Mouse (Mus musculus): ENCODE measurements around the gene Spata17.

The Spata17 gene

GRCm38 (mm10) chr1:187235161-187235560 lies 19.9 kb upstream of the Spata17 start:
- peaks cover 35% of the 10 kb centered on the region for H3K36me3 ChIP-seq (ENCODE audit: insufficient read depth, low read length)
- H3K9me3 ChIP-seq (ENCODE audit: low read length): no peaks in the 10 kb centered on the region
- H3K27me3 ChIP-seq (ENCODE audit: insufficient read depth, low read length): no peaks in the 10 kb centered on the region
- TF ChIP-seq POU5F1 (IDR thresholded peaks at IDR 0.05; ENCODE audit: borderline replicate concordance, low read length): no peak
- no peak for TF ChIP-seq CTCF (conservative IDR thresholded peaks at IDR 0.05; ENCODE audit: low read length)
- no peak for TF ChIP-seq NANOG (IDR thresholded peaks at IDR 0.05; ENCODE audit: borderline replicate concordance, low read length)
- peaks cover 13% of the 10 kb centered on the region for H3K4me1 ChIP-seq (replicated peaks; ENCODE audit: low read depth, low read length)
- no peak overlapping the region for H3K4me3 ChIP-seq (replicated peaks; ENCODE audit: low read length)

DNA sequence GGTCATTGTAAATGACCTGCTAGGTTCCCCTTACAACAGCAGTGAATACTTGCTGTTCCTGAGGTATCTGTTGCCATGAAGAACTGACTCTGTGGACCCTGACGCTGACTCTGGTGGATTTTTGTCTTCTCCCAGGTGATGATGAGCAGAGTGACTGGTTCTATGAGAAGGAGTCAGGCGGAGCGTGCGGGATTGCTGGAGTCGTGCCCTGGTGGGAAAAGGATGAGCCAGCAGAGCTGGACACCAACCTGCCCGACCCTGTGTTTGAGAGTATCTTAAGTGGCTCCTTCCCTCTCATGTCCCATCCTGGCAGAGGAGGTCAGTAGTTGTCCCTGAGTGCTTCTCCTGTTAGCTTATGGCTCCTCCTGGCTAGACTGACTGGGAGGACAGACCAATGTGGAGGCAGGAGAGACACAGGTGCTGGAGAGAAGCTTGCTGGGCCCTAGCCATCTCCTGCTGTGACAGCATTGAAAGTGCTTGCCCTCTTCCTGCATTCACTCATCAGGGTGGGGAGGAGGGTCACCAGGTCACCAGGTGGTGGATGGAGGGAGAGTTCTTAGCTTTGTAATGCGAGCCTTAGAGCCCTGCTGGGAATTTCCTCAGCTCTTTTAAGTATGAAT lies 17.8 kb upstream of the Spata17 start:
- no peak overlapping the region for H3K4me3 ChIP-seq (replicated peaks; ENCODE audit: low read length)
- no peaks in the 10 kb centered on the region for H3K27me3 ChIP-seq (ENCODE audit: insufficient read depth, low read length)
- H3K36me3 ChIP-seq (ENCODE audit: insufficient read depth, low read length): peaks cover 45% of the 10 kb centered on the region
- no peaks in the 10 kb centered on the region for H3K9me3 ChIP-seq (ENCODE audit: low read length)
- no peak for TF ChIP-seq CTCF (conservative IDR thresholded peaks at IDR 0.05; ENCODE audit: low read length)
- TF ChIP-seq NANOG (IDR thresholded peaks at IDR 0.05; ENCODE audit: borderline replicate concordance, low read length): no peak
- no peak for TF ChIP-seq POU5F1 (IDR thresholded peaks at IDR 0.05; ENCODE audit: borderline replicate concordance, low read length)
- peaks cover 13% of the 10 kb centered on the region for H3K4me1 ChIP-seq (replicated peaks; ENCODE audit: low read depth, low read length)

DNA sequence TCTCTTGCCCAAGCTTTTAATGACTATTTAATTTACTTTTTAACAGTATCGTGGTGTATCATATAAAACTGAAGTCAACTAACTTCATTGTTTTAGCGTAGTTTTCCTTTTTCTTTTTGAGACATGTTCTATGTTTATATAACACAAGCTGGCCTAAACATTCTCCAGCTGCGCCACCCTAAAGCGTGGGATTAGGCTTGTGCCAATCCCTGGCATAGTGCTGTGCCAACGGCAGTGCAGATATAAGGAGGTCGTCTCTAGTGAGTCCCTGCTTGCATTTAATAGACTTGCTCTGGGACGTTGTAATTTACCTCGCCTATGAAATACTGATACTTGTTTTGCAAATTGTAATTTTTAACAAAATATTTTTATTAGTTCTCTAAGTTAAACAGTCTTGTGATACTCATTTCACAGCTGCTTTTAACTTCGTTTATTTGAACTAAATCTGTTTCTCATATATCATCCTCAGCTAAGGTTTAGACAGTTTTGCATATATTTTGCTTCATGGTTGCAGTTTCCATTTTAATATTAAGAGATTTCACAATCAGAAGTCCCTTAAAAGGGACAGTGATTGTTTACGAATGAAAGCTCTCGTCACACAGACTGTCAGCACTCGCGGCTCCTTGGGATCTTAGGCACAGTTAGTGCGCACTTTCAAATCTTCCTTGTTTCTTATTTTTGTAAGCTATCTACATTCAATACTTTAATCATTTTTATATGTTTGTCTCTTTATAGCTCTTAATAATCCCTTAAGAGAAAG lies 17.1 kb upstream of the Spata17 start:
- no peaks in the 10 kb centered on the region for H3K9me3 ChIP-seq (ENCODE audit: low read length)
- no peak for TF ChIP-seq POU5F1 (IDR thresholded peaks at IDR 0.05; ENCODE audit: borderline replicate concordance, low read length)
- H3K27me3 ChIP-seq (ENCODE audit: insufficient read depth, low read length): no peaks in the 10 kb centered on the region
- H3K4me3 ChIP-seq (replicated peaks; ENCODE audit: low read length): no peak overlapping the region
- peaks cover 52% of the 10 kb centered on the region for H3K36me3 ChIP-seq (ENCODE audit: insufficient read depth, low read length)
- H3K4me1 ChIP-seq (replicated peaks; ENCODE audit: low read depth, low read length): peaks cover 18% of the 10 kb centered on the region

DNA sequence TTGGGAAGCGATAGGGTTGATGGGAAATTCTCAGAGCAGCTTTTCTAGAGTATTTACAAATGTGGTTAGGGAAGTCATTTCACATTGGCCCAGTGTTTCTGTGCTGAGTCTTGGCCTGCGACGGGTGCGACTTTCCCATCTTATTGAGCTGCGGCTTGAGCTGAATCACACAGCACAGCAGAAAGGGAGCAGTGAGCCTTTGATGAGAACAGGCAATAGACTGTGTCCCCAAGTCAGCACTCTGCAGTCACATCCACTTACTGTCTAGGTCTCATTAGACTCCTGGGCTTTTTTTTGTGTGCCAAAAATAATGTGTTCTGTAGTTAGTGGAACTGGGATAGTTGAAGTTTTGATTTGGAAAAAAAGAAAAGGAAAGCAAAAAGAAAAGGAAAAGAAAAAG lies 15.0 kb upstream of the Spata17 start:
- no peaks in the 10 kb centered on the region for H3K27me3 ChIP-seq (ENCODE audit: insufficient read depth, low read length)

GRCm38 (mm10) chr1:187228414-187229146 lies 13.3 kb upstream of the Spata17 start:
- Histone ChIP-seq H3K9me3 (ENCODE audit: low read length) (no peaks in the 10 kb centered on the region), H3K4me3 (replicated peaks; ENCODE audit: low read length) (no peak overlapping the region), H3K27me3 (ENCODE audit: insufficient read depth, low read length) (no peaks in the 10 kb centered on the region), H3K36me3 (ENCODE audit: insufficient read depth, low read length) (peaks cover 62% of the 10 kb centered on the region), H3K4me1 (replicated peaks; ENCODE audit: low read depth, low read length) (peaks cover 30% of the 10 kb centered on the region)
- no peak for TF ChIP-seq NANOG (IDR thresholded peaks at IDR 0.05; ENCODE audit: borderline replicate concordance, low read length)
- no peak for TF ChIP-seq CTCF (conservative IDR thresholded peaks at IDR 0.05; ENCODE audit: low read length)
- TF ChIP-seq POU5F1 (IDR thresholded peaks at IDR 0.05; ENCODE audit: borderline replicate concordance, low read length): no peak

More for the DNA sequence above, 15.0 kb upstream of the Spata17 start:
- Histone ChIP-seq H3K9me3 (ENCODE audit: low read length) (no peaks in the 10 kb centered on the region), H3K4me3 (replicated peaks; ENCODE audit: low read length) (no peak overlapping the region), H3K36me3 (ENCODE audit: insufficient read depth, low read length) (peaks cover 65% of the 10 kb centered on the region), H3K4me1 (replicated peaks; ENCODE audit: low read depth, low read length) (peaks cover 35% of the 10 kb centered on the region)
- no peak for TF ChIP-seq CTCF (conservative IDR thresholded peaks at IDR 0.05; ENCODE audit: low read length)
- no peak for TF ChIP-seq NANOG (IDR thresholded peaks at IDR 0.05; ENCODE audit: borderline replicate concordance, low read length)
- no peak for TF ChIP-seq POU5F1 (IDR thresholded peaks at IDR 0.05; ENCODE audit: borderline replicate concordance, low read length)

- Histone ChIP-seq H3K4me1 (replicated peaks; ENCODE audit: low read depth, low read length) (peaks cover 21% of the 10 kb centered on the region), H3K36me3 (ENCODE audit: insufficient read depth, low read length) (peaks cover 52% of the 10 kb centered on the region), H3K4me3 (replicated peaks; ENCODE audit: low read length) (no peak overlapping the region), H3K27me3 (ENCODE audit: insufficient read depth, low read length) (no peaks in the 10 kb centered on the region), H3K9me3 (ENCODE audit: low read length) (no peaks in the 10 kb centered on the region)
- no peak for TF ChIP-seq POU5F1 (IDR thresholded peaks at IDR 0.05; ENCODE audit: borderline replicate concordance, low read length)
- no peak for TF ChIP-seq NANOG (IDR thresholded peaks at IDR 0.05; ENCODE audit: borderline replicate concordance, low read length)
- no peak for TF ChIP-seq CTCF (conservative IDR thresholded peaks at IDR 0.05; ENCODE audit: low read length)
Observed at GRCm38 (mm10) chr1:187226328-187227025, 11.2 kb upstream of the Spata17 start.

GRCm38 (mm10) chr1:187220756-187221155 lies 5.5 kb upstream of the Spata17 start:
- H3K9me3 ChIP-seq (ENCODE audit: low read length): no peaks in the 10 kb centered on the region
- no peak for TF ChIP-seq NANOG (IDR thresholded peaks at IDR 0.05; ENCODE audit: borderline replicate concordance, low read length)
- no peak for TF ChIP-seq CTCF (conservative IDR thresholded peaks at IDR 0.05; ENCODE audit: low read length)
- no peak for TF ChIP-seq POU5F1 (IDR thresholded peaks at IDR 0.05; ENCODE audit: borderline replicate concordance, low read length)
- no peaks in the 10 kb centered on the region for H3K27me3 ChIP-seq (ENCODE audit: insufficient read depth, low read length)
- no peak overlapping the region for H3K4me3 ChIP-seq (replicated peaks; ENCODE audit: low read length)
- peaks cover 9% of the 10 kb centered on the region for H3K4me1 ChIP-seq (replicated peaks; ENCODE audit: low read depth, low read length)
- peaks cover 19% of the 10 kb centered on the region for H3K36me3 ChIP-seq (ENCODE audit: insufficient read depth, low read length)

Data from E14TG2a.4 (cell line).